Mouse (Mus musculus) liver, adult 2 months (tissue): ENCODE data around the gene Sept9.

Source experiments
- CTCF ChIP-seq: fragments of 200-500 bp; IDR thresholded peaks from 2 replicates; pipeline ENCODE4 v1.5.1; 2011; ENCODE audit warnings: low read depth, low read length, control low read depth
- POLR2A ChIP-seq: fragments of 200-500 bp; IDR thresholded peaks from 2 replicates; pipeline ENCODE4 v1.6.1; 2011; ENCODE audit warnings: low read length, control low read depth; ENCODE audit not compliant: insufficient read depth; ENCODE audit errors: extremely low read depth

- TF ChIP-seq POLR2A = no peak
- no peak for TF ChIP-seq CTCF
Measured at GRCm38 (mm10) chr11:117394230-117395137, 195.0 kb downstream of the Sept9 start.
